Mouse (Mus musculus) heart, embryonic 16.5 days (tissue): Measurements from ENCODE around the gene Chd1l. TPM values are rescaled to one million over a fixed set of nuclear protein-coding genes. Genes with fewer than 3 reads are reported as not detected.

Source experiments
- ATAC-seq: fragments of 200-750 bp; cut with Nextera tagmentation; replicated peaks from 2 replicates; pipeline ENCODE4 v1.8.0; 2017; ENCODE audit warnings: moderate number of reproducible peaks; ENCODE audit not compliant: insufficient read depth, low FRiP score; ENCODE audit errors: extremely low read depth
- H3K27ac ChIP-seq: fragments of 300-500 bp; sonication (generic); 2 replicates; pipeline ENCODE4 v1.5.1; 2014; ENCODE audit warnings: mild to moderate bottlenecking, low read length, control low read depth, moderate library complexity
- H3K27me3 ChIP-seq: fragments of 300-500 bp; sonication (generic); 2 replicates; pipeline ENCODE4 v1.6.1; 2014; ENCODE audit warnings: low read length, mixed read lengths; ENCODE audit not compliant: control insufficient read depth, insufficient read depth
- H3K36me3 ChIP-seq: fragments of 300-500 bp; sonication (generic); 2 replicates; pipeline ENCODE4 v1.6.1; 2014; ENCODE audit not compliant: control insufficient read depth, insufficient read depth
- H3K4me1 ChIP-seq: fragments of 300-500 bp; sonication (generic); 2 replicates; pipeline ENCODE4 v1.6.1; 2014; ENCODE audit warnings: low read length, mixed read lengths; ENCODE audit not compliant: control insufficient read depth, insufficient read depth
- H3K4me2 ChIP-seq: fragments of 300-500 bp; sonication (generic); 2 replicates; pipeline ENCODE4 v1.6.1; 2014; ENCODE audit warnings: low read depth, mild to moderate bottlenecking, control low read depth, low read length
- H3K4me3 ChIP-seq: fragments of 300-500 bp; sonication (generic); 2 replicates; pipeline ENCODE4 v1.5.1; 2014; ENCODE audit warnings: mild to moderate bottlenecking, control low read depth, low read length
- H3K9ac ChIP-seq: fragments of 300-500 bp; sonication (generic); 2 replicates; pipeline ENCODE4 v1.6.1; 2014; ENCODE audit warnings: low read length, control low read depth
- H3K9me3 ChIP-seq: fragments of 300-500 bp; sonication (generic); replicated peaks from 2 replicates; pipeline ENCODE4 v1.6.1; 2016; ENCODE audit warnings: low read length; ENCODE audit not compliant: control insufficient read depth
- WGBS: fragments of 180-500 bp; shearing (Covaris S2); extraction: QIAGEN DNeasy Blood & Tissue Kit; methylation state at CpG from one replicate; pipeline ENCODE4 v1.1.7; 2014; 5-methylcytosine and 5-hydroxymethylcytosine counted together
- polyA plus RNA-seq: library from polyadenylated mRNA; unstranded; fragments of >200 nt; fragmentation: Nextera tagmentation; extraction: Ambion mirVana; gene quantifications from 2 replicates; pipeline ENCODE4 v1.2.1, GENCODE M21; 2015

Chd1l gene
- polyA plus RNA-seq, 1 experiment from 2014 or later: 16.1 TPM

DNA sequence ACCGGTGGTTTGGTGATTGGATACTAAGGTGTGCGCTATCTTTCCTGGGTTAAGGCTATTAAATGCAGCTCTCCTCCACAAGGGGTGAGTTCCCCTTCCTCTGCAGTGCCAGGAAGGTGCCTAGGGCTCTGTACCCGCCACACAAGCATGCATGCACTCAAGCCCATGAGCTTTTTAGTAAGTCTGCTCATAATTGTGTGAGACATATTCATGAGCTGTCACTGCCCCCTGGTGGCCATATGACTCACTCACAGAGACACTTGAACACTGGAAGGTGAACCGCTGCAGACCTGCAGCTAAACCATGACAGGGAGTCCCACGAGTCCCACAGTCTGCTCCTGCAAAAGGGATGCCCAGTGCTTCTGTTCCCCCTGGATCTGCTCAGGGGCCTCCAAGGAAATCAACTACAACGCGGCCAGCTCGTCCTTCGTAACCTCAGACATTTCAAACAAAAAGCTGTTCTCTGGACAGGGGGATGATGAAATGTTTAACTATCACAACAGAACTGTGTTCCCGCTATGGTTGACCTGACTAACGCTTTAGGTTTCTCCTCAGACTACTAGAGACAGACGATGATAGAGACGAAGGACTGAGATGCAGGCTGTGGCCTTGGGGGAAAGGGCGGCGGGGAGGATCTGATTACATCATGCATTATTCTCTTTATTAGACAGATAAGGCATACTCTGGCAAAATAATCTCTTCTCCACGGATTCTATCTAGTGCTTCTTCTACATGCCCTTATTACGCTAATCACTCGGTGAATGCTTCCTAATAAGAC is 24.4 kb downstream of the Chd1l start:
- H3K9me3 ChIP-seq: no peaks in the 10 kb centered on the region
- no peak overlapping the region for H3K9ac ChIP-seq
- H3K27ac ChIP-seq: no peak overlapping the region
- H3K36me3 ChIP-seq: peaks cover 34% of the 10 kb centered on the region
- no peak overlapping the region for H3K4me3 ChIP-seq
- no peak overlapping the region for H3K4me2 ChIP-seq
- no peaks in the 10 kb centered on the region for H3K27me3 ChIP-seq
- no peak for ATAC-seq
- 65% methylated on average over 18 of the region's 18 CpGs for WGBS
- H3K4me1 ChIP-seq: no peaks in the 10 kb centered on the region

DNA sequence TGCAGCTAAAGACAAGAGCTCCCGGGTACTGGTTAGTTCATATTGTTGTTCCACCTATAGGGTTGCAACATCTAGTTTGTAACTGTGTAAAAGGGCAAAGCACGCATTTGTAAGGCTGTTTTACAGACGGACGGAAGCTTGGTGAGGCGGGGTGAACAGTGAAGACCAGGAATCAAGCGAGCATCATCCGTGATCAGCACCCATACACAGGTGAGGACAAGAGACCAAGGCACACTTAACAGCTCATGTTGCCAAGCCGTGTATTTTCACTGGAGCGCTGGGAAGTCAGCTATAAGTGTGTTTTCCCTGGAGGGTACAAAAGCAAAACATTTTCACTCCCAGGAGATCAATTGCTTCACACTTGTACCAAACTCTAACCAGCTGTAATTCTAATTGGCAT is 36.2 kb downstream of the Chd1l start:
- 86% methylated on average over 9 of the region's 9 CpGs for WGBS
- no peak for ATAC-seq

DNA sequence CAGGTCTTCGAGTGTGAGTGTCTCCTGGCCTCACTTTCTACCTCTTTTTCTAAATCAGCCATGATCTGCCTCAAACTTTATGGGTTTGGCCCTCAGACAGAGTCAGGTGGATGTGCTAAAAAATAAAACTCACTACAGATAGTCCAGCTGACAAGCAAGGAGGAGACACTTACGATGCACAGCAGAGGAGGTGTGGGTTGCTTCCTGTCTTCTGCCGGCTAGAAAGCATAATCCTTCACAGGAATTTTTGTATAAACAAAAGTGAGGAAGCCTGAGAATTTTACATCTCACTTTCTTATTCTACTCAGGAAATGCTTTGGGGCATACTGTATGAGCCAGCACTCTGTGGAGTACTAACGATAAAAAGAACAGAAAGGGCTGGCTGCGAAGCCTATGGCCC is 45.4 kb downstream of the Chd1l start:
- Histone ChIP-seq H3K9me3 (no peaks in the 10 kb centered on the region), H3K4me1 (no peaks in the 10 kb centered on the region), H3K27ac (no peak overlapping the region), H3K36me3 (peaks cover 8% of the 10 kb centered on the region; the same call in 1 of the 2 replicates), H3K9ac (no peak overlapping the region), H3K4me2 (no peak overlapping the region), H3K27me3 (no peaks in the 10 kb centered on the region), H3K4me3 (no peak overlapping the region)
- WGBS: 66% methylated on average over 5 of the region's 5 CpGs
- no peak for ATAC-seq

More for the DNA sequence above, 36.2 kb downstream of the Chd1l start:
- no peak overlapping the region for H3K9ac ChIP-seq
- H3K36me3 ChIP-seq: peaks cover 7% of the 10 kb centered on the region; the same call in 1 of the 2 replicates
- no peaks in the 10 kb centered on the region for H3K9me3 ChIP-seq
- H3K27ac ChIP-seq: no peak overlapping the region
- H3K27me3 ChIP-seq: no peaks in the 10 kb centered on the region
- no peak overlapping the region for H3K4me2 ChIP-seq
- H3K4me3 ChIP-seq: no peak overlapping the region
- H3K4me1 ChIP-seq: no peaks in the 10 kb centered on the region

DNA sequence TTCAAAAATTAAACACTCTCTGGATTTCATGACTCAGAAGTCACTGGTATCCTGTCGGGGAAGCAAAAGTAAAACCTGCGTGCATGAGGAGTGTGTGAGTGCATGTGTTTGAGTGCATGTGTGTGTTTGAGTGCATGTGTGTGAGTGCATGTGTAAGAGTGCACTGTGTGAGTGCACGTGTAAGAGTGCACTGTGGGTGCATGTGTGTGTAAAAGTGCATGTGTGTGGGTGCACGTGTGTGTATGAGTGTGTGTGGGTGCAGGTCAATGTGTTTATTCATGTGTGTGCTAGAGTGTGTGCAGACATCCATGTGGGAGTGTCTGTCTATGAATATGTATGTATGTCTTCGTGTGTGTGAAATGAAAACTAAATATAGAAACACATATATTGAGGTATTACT is 51.4 kb downstream of the Chd1l start:
- Histone ChIP-seq H3K4me2 (no peak overlapping the region), H3K27ac (no peak overlapping the region), H3K27me3 (no peaks in the 10 kb centered on the region), H3K4me1 (no peaks in the 10 kb centered on the region), H3K9me3 (no peaks in the 10 kb centered on the region), H3K36me3 (peaks cover 3% of the 10 kb centered on the region; the same call in 1 of the 2 replicates), H3K4me3 (no peak overlapping the region), H3K9ac (no peak overlapping the region)
- no peak for ATAC-seq
- WGBS: 86% methylated on average over 5 of the region's 5 CpGs

DNA sequence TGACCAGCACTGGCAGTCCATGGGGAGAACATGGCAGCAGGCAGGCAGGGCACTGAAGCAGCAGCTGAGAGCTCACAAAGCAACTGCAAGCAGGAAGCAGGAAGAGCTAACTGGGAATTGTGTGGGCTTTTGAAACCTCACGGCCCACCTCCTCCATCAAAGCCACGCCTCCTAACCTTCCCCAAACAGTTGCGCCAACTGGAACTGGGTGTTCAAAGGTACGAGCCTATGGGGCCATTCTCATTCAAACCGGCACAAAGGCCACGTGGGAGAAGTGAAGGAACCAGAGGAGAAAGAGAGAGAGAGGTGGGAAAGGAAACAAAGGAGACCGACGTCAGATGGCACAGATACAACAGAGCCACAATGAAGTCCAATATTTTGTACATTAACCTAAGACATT is 63.8 kb downstream of the Chd1l start:
- H3K9me3 ChIP-seq: no peaks in the 10 kb centered on the region
- no peaks in the 10 kb centered on the region for H3K4me1 ChIP-seq
- H3K9ac ChIP-seq: no peak overlapping the region
- no peaks in the 10 kb centered on the region for H3K27me3 ChIP-seq
- H3K27ac ChIP-seq: no peak overlapping the region
- no peak for ATAC-seq
- H3K4me2 ChIP-seq: no peak overlapping the region
- WGBS: 54% methylated on average over 8 of the region's 8 CpGs
- H3K36me3 ChIP-seq: no peaks in the 10 kb centered on the region
- H3K4me3 ChIP-seq: no peak overlapping the region

DNA sequence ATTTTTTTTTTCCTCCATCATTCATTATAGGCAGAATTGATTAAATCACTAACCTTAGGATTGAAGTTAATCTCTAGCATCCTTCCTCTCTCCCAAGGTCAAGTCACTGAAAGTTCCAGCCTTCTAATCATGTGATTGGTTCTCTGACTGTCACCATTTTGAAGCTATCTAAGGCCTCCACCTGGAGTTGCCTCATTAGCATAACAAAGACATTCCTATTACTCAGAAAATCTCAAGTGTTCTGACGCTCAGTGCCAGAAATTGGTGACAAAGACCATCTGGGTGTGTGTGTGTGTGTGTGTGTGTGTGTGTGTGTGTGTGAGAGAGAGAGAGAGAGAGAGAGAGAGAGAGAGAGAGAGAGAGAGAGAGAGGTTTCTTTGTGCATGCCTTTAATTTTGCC is 69.8 kb downstream of the Chd1l start:
- Histone ChIP-seq H3K27me3 (no peaks in the 10 kb centered on the region), H3K36me3 (no peaks in the 10 kb centered on the region), H3K4me2 (no peak overlapping the region), H3K9ac (no peak overlapping the region), H3K4me3 (no peak overlapping the region), H3K27ac (no peak overlapping the region), H3K4me1 (no peaks in the 10 kb centered on the region), H3K9me3 (no peaks in the 10 kb centered on the region)
- WGBS: 23% methylated on average over 1 of the region's 1 CpGs
- ATAC-seq: no peak

DNA sequence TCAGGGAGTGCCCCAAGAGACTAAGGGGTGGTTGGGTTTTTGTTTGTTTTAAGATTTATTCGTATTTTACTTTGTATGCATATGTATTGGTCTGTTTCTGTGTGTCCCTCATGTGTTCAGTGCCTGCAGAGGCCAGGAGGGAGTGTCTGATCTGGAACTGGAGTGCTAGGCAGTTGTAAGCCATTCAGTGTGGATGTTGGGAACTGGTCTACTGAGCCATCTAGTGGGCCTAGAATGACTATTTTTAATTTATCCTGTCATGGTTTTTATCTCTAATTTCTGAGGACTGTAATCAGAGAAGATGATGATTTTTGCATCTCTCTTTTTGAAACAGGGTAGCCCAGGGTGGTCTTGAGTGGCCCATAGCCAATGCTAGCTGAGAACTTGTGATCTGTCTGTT is 71.4 kb downstream of the Chd1l start:
- no peak overlapping the region for H3K4me3 ChIP-seq
- no peaks in the 10 kb centered on the region for H3K27me3 ChIP-seq
- H3K9ac ChIP-seq: no peak overlapping the region
- WGBS: 43% methylated on average over 1 of the region's 1 CpGs
- no peaks in the 10 kb centered on the region for H3K36me3 ChIP-seq
- H3K9me3 ChIP-seq: no peaks in the 10 kb centered on the region
- H3K4me1 ChIP-seq: no peaks in the 10 kb centered on the region
- no peak for ATAC-seq
- H3K4me2 ChIP-seq: no peak overlapping the region
- no peak overlapping the region for H3K27ac ChIP-seq

DNA sequence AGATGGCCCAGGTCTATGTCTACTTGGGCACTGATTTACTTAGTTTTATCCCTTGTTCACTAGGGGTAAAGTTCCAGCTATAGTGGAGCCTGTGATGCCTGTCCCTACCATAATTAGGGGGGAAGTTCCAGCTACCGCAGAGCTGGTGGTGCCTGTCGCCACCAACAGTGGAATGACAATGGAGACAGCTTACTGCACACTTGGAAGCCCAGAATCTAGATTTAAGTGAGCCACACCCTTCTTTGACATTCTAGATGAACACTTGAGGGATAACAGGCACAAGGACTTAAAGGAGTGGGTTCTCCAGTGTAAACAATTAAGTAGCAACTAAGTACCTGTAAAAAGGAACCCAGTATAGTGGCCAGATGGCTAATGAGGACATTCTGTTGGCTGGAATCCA is 73.0 kb downstream of the Chd1l start:
- Histone ChIP-seq H3K4me1 (no peaks in the 10 kb centered on the region), H3K27ac (no peak overlapping the region), H3K9me3 (no peaks in the 10 kb centered on the region), H3K27me3 (no peaks in the 10 kb centered on the region), H3K36me3 (no peaks in the 10 kb centered on the region), H3K4me2 (no peak overlapping the region), H3K9ac (no peak overlapping the region), H3K4me3 (no peak overlapping the region)
- 82% methylated on average over 2 of the region's 2 CpGs for WGBS
- no peak for ATAC-seq

DNA sequence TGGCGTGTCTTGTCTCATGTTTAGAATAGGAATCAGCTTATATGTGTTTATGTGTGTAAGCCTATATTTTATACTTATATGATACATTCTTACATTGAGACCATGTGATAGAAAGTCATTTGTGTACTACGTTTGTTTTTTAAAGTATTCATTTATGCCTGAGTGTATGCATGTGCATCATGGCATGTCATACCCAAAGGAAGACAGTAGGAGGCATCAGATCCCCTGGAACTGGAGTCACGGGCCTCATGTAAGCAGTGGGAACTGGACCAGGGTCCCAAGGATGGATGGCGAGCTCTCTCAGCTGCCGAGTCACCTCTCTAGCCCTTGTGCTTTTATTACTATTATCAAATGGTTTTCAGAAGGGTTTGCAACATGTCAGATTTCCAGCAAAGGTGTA is 74.3 kb downstream of the Chd1l start:
- H3K27me3 ChIP-seq: no peaks in the 10 kb centered on the region

More for the DNA sequence above, 74.3 kb downstream of the Chd1l start:
- Histone ChIP-seq H3K27ac (no peak overlapping the region), H3K9me3 (no peaks in the 10 kb centered on the region), H3K4me3 (no peak overlapping the region), H3K4me1 (no peaks in the 10 kb centered on the region), H3K4me2 (no peak overlapping the region), H3K9ac (no peak overlapping the region), H3K36me3 (no peaks in the 10 kb centered on the region)
- WGBS: 88% methylated on average over 5 of the region's 5 CpGs
- ATAC-seq: no peak
